Mouse (Mus musculus) adrenal gland, postnatal 10 days (tissue): ENCODE results near the gene Gm8765. TPM values are rescaled to one million over a fixed set of nuclear protein-coding genes. Genes with fewer than 3 reads are reported as not detected.
"Not testable (repeated sequence)": the region's sequence is repeated elsewhere in the genome, so short reads cannot be mapped to it uniquely, and the experiment has no call there.

Experiments used
- DNase-seq: peaks from one replicate; pipeline ENCODE4 v3.0.0; 2021; ENCODE audit warnings: mixed read lengths
- long read RNA-seq, 2 experiments: library from polyadenylated mRNA; stranded (forward); transcript quantifications; one replicate each; pipeline ENCODE4 v2.0.0; 2021
- microRNA-seq: library from miRNA; unstranded; fragments of <30 nt; microRNA quantifications from one replicate; pipeline ENCODE4 v1.2.0, GENCODE M21; 2021
- total RNA-seq, 2 experiments: library from RNA; stranded (reverse); gene quantifications; 2 replicates each; pipeline ENCODE4 v1.2.3; 2021

Gm8765 gene
- total RNA-seq: not detected
- long read RNA-seq, experiment 1: 0 reads
- long read RNA-seq, experiment 2: 0 reads

- not testable (repeated sequence) for DNase-seq
These were observed at the start of gene Gm8765 for GRCm38 (mm10) chr13:50698012-50698411. Gene Gm8765 (plus strand): TSS chr13:50698312.

- not testable (repeated sequence) for DNase-seq
These were observed 49.3 kb upstream of the Gm8765 start for GRCm38 (mm10) chr13:50648771-50649170.

DNA sequence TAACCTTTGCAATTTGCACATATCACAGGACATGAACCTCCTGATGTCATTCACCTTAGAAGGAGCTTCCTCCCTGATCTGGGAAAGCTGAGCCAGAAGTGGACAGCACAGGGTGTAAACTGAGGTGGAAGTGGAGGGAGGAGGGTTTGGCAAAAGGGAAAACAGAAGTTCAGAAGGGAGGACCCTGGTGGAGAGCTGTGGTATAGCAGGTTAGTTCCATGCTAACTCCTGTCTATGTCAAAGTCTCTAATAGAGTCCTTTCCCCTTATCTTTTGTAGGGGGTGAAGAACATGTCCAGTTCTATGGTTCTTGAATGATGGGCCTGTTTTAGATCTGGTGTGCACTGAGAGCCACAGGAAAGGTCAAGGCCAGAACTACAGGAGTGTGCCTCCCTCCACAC is 52.2 kb downstream of the Gm8765 start:
- not testable (repeated sequence) for DNase-seq

DNA sequence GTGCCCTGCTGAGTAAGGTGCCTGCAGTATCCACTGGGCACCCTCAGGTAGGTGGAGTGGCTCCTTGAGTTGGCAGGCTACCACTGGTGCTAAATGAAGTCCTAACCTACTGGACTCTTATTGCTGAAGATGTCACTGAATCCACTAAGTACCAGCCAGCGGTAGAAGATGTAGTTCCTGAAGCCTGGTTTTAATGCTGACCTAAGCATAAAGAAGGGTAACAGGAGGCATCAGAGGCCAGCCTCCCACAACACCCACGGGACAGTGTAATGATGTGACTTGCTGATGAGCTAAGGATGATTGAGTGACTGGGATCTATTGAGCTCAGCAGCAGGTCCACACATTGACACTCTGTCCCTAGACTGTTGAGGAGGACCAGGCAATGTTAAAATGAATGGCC is 53.6 kb downstream of the Gm8765 start:
- no peak for DNase-seq

DNA sequence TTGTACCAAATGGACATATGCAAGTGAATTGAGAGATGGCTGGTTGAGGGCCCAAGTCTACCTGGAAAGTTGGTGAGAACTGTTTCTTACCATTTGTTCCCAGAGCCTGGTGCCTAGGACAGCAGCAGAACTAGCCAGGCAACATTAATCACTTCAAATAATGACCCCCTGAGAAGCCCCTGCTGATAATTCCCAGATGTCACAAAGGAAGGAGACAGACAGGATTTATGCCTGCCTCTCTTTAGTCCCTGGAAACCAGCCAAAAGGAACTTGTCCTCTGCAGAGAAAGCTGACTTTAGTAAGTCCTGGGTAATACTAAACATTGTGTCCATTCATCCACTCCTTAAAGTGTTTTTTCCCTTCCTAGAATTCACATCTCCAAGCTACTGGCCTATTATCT is 54.8 kb downstream of the Gm8765 start:
- not testable (repeated sequence) for DNase-seq

Small RNA genes within 50 kb of the gene (microRNA-seq; reads per million reads assigned to microRNA genes)
- gene Gm23952: not detected

Other genes starting within 250 kb of the Gm8765 start
- gene Nutm2, start 231.0 kb upstream of the Gm8765 start, total RNA-seq: not detected
- not detected for gene Gm904, start 55.1 kb upstream of the Gm8765 start, total RNA-seq